Mouse (Mus musculus): ENCODE data around the gene Trim30b. TPM values are rescaled to one million over a fixed set of nuclear protein-coding genes. Genes with fewer than 3 reads are reported as not detected.

Trim30b gene
- polyA plus RNA-seq (2015; fragmentation: Nextera tagmentation; extraction: Ambion mirVana), result 0.23 and 0.24 TPM in 2 replicates

- H3K36me3 ChIP-seq (ENCODE audit: control insufficient read depth, insufficient read depth), result no peaks in the 10 kb centered on the region
- H3K9me3 ChIP-seq (ENCODE audit: control insufficient read depth), result no peaks in the 10 kb centered on the region
- H3K9ac ChIP-seq (ENCODE audit: low read depth, low read length), result no peak within 1 kb of the TSS
- no peaks in the 10 kb centered on the region for H3K27me3 ChIP-seq (replicated peaks; ENCODE audit: control insufficient read depth, insufficient read depth, low read length)
- H3K27ac ChIP-seq (ENCODE audit: low read depth, low read length), result no peak within 1 kb of the TSS
- TF ChIP-seq CTCF (IDR thresholded peaks at IDR 0.05; ENCODE audit: low read depth), result peak; percentile 41
- WGBS, result 55% methylated on average over 1 of the region's 1 CpGs
- H3K4me3 ChIP-seq (ENCODE audit: low read depth, low read length), result no peak within 1 kb of the TSS
- no peaks in the 10 kb centered on the region for H3K4me1 ChIP-seq (replicated peaks; ENCODE audit: control insufficient read depth, insufficient read depth, low read length)
- no peak within 1 kb of the TSS for H3K4me2 ChIP-seq (replicated peaks; ENCODE audit: low read depth)
- no peak for ATAC-seq
Measured at GRCm38 (mm10) chr7:104369736-104370414, at the start of gene Trim30b. Gene Trim30b (minus strand): TSS chr7:104369884.

GRCm38 (mm10) chr7:104404460-104404950 lies 34.8 kb upstream of the Trim30b start:
- no peak for TF ChIP-seq CTCF (IDR thresholded peaks at IDR 0.05; ENCODE audit: low read depth)
- no peak overlapping the region for H3K9ac ChIP-seq (ENCODE audit: low read depth, low read length)

GRCm38 (mm10) chr7:104401140-104401539 lies 31.5 kb upstream of the Trim30b start:
- H3K4me3 ChIP-seq (ENCODE audit: low read depth, low read length), result no peak overlapping the region
- H3K9ac ChIP-seq (ENCODE audit: low read depth, low read length), result no peak overlapping the region
- ATAC-seq, result no peak
- no peaks in the 10 kb centered on the region for H3K9me3 ChIP-seq (ENCODE audit: control insufficient read depth)
- H3K27ac ChIP-seq (ENCODE audit: low read depth, low read length), result no peak overlapping the region
- TF ChIP-seq CTCF (IDR thresholded peaks at IDR 0.05; ENCODE audit: low read depth), result no peak
- no peak overlapping the region for H3K4me2 ChIP-seq (replicated peaks; ENCODE audit: low read depth)
- no peaks in the 10 kb centered on the region for H3K27me3 ChIP-seq (replicated peaks; ENCODE audit: control insufficient read depth, insufficient read depth, low read length)
- no peaks in the 10 kb centered on the region for H3K36me3 ChIP-seq (ENCODE audit: control insufficient read depth, insufficient read depth)
- no peaks in the 10 kb centered on the region for H3K4me1 ChIP-seq (replicated peaks; ENCODE audit: control insufficient read depth, insufficient read depth, low read length)

More at GRCm38 (mm10) chr7:104404460-104404950, 34.8 kb upstream of the Trim30b start:
- H3K36me3 ChIP-seq (ENCODE audit: control insufficient read depth, insufficient read depth), result no peaks in the 10 kb centered on the region
- H3K4me1 ChIP-seq (replicated peaks; ENCODE audit: control insufficient read depth, insufficient read depth, low read length), result no peaks in the 10 kb centered on the region
- no peaks in the 10 kb centered on the region for H3K27me3 ChIP-seq (replicated peaks; ENCODE audit: control insufficient read depth, insufficient read depth, low read length)
- H3K27ac ChIP-seq (ENCODE audit: low read depth, low read length), result no peak overlapping the region
- no peaks in the 10 kb centered on the region for H3K9me3 ChIP-seq (ENCODE audit: control insufficient read depth)
- ATAC-seq, result no peak
- 93% methylated on average over 3 of the region's 3 CpGs for WGBS
- no peak overlapping the region for H3K4me2 ChIP-seq (replicated peaks; ENCODE audit: low read depth)
- H3K4me3 ChIP-seq (ENCODE audit: low read depth, low read length), result no peak overlapping the region

GRCm38 (mm10) chr7:104400698-104401097 lies 31.0 kb upstream of the Trim30b start, which contains the start of gene Trim30c:
Gene Trim30c (minus strand): TSS chr7:104400837.
- no peak for ATAC-seq
- no peaks in the 10 kb centered on the region for H3K9me3 ChIP-seq (ENCODE audit: control insufficient read depth)
- H3K4me3 ChIP-seq (ENCODE audit: low read depth, low read length), result no peak within 1 kb of the TSS
- H3K4me1 ChIP-seq (replicated peaks; ENCODE audit: control insufficient read depth, insufficient read depth, low read length), result no peaks in the 10 kb centered on the region
- 60% methylated on average over 1 of the region's 1 CpGs for WGBS
- no peak within 1 kb of the TSS for H3K4me2 ChIP-seq (replicated peaks; ENCODE audit: low read depth)
- no peaks in the 10 kb centered on the region for H3K36me3 ChIP-seq (ENCODE audit: control insufficient read depth, insufficient read depth)
- H3K27ac ChIP-seq (ENCODE audit: low read depth, low read length), result no peak within 1 kb of the TSS
- no peak within 1 kb of the TSS for H3K9ac ChIP-seq (ENCODE audit: low read depth, low read length)
- no peak for TF ChIP-seq CTCF (IDR thresholded peaks at IDR 0.05; ENCODE audit: low read depth)
- H3K27me3 ChIP-seq (replicated peaks; ENCODE audit: control insufficient read depth, insufficient read depth, low read length), result no peaks in the 10 kb centered on the region

GRCm38 (mm10) chr7:104398492-104398891 lies 28.8 kb upstream of the Trim30b start:
- Histone ChIP-seq H3K9me3 (ENCODE audit: control insufficient read depth) (no peaks in the 10 kb centered on the region), H3K4me2 (replicated peaks; ENCODE audit: low read depth) (no peak overlapping the region), H3K4me3 (ENCODE audit: low read depth, low read length) (no peak overlapping the region), H3K27me3 (replicated peaks; ENCODE audit: control insufficient read depth, insufficient read depth, low read length) (no peaks in the 10 kb centered on the region), H3K9ac (ENCODE audit: low read depth, low read length) (no peak overlapping the region), H3K36me3 (ENCODE audit: control insufficient read depth, insufficient read depth) (no peaks in the 10 kb centered on the region), H3K27ac (ENCODE audit: low read depth, low read length) (no peak overlapping the region), H3K4me1 (replicated peaks; ENCODE audit: control insufficient read depth, insufficient read depth, low read length) (no peaks in the 10 kb centered on the region)
- no peak for TF ChIP-seq CTCF (IDR thresholded peaks at IDR 0.05; ENCODE audit: low read depth)
- ATAC-seq, result no peak
- WGBS, result 76% methylated on average over 1 of the region's 1 CpGs

- ATAC-seq, result no peak
- no peaks in the 10 kb centered on the region for H3K36me3 ChIP-seq (ENCODE audit: control insufficient read depth, insufficient read depth)
- no peaks in the 10 kb centered on the region for H3K27me3 ChIP-seq (replicated peaks; ENCODE audit: control insufficient read depth, insufficient read depth, low read length)
- H3K4me1 ChIP-seq (replicated peaks; ENCODE audit: control insufficient read depth, insufficient read depth, low read length), result no peaks in the 10 kb centered on the region
- no peak overlapping the region for H3K4me3 ChIP-seq (ENCODE audit: low read depth, low read length)
- no peak overlapping the region for H3K9ac ChIP-seq (ENCODE audit: low read depth, low read length)
- no peak overlapping the region for H3K27ac ChIP-seq (ENCODE audit: low read depth, low read length)
- TF ChIP-seq CTCF (IDR thresholded peaks at IDR 0.05; ENCODE audit: low read depth), result no peak
- H3K4me2 ChIP-seq (replicated peaks; ENCODE audit: low read depth), result no peak overlapping the region
- H3K9me3 ChIP-seq (ENCODE audit: control insufficient read depth), result no peaks in the 10 kb centered on the region
Measured at GRCm38 (mm10) chr7:104366339-104366738, 3.3 kb downstream of the Trim30b start.

Measured in intestine, postnatal 0 days (tissue).